Mouse (Mus musculus): ENCODE results near the gene Matk.

DNA sequence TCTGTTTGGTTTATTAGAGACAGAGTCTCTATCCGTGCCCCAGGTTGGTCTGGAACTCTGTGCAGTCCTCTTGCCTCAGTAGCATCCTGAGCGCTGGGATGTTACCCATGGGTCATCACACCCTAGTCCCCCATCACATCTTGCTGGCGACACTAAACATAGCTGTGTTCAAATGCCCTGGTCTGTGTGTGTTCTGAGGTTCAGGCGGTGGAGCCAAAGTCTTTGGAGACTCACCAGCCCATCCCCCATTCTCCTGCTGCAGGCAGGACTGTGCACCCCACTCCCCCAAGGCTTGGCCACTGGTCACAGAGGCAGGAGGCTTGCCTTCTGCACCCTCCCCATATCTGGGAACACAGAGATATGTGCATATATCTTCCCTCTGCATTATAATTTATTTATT is 48.6 kb upstream of the Matk start:
- TF ChIP-seq CTCF (IDR thresholded peaks at IDR 0.05 in 2 of 3, conservative IDR thresholded peaks at IDR 0.05 in 1 of 3; ENCODE audit: control insufficient read depth in 1 of 3, insufficient read depth in 1 of 3, low read depth in 2 of 3, low read length in 3 of 3, poor library complexity in 1 of 3, severe bottlenecking in 1 of 3) (no peak), TBP (IDR thresholded peaks at IDR 0.05; ENCODE audit: low read depth, low read length) (no peak), POLR2AphosphoS2 (IDR thresholded peaks at IDR 0.05; ENCODE audit: low read length) (no peak), POLR2A (IDR thresholded peaks at IDR 0.05; ENCODE audit: control insufficient read depth in 1 of 2, insufficient read depth in 1 of 2, low read depth in 1 of 2, low read length in 2 of 2, poor library complexity in 1 of 2) (no peak), TAL1 (IDR thresholded peaks at IDR 0.05; ENCODE audit: low read length) (no peak), EP300 (IDR thresholded peaks at IDR 0.05; ENCODE audit: low read depth in 1 of 2, low read length in 2 of 2) (no peak), MYC (IDR thresholded peaks at IDR 0.05; ENCODE audit: low read depth, low read length) (no peak), BHLHE40 (IDR thresholded peaks at IDR 0.05; ENCODE audit: borderline replicate concordance, low read depth, low read length) (no peak), MAX (IDR thresholded peaks at IDR 0.05; ENCODE audit: low read length) (no peak), ETS1 (IDR thresholded peaks at IDR 0.05; ENCODE audit: low read depth, low read length) (no peak)
